Mouse (Mus musculus) kidney, embryonic 16.5 days (tissue): ENCODE measurements around the gene Iqsec3. TPM values are rescaled to one million over a fixed set of nuclear protein-coding genes. Genes with fewer than 3 reads are reported as not detected.
A peak's percentile ranks its signal among the peaks of the same experiment; 100 is the strongest.
"Not testable (repeated sequence)": the region's sequence is repeated elsewhere in the genome, so short reads cannot be mapped to it uniquely, and the experiment has no call there.

Experiments
- ATAC-seq: fragments of 200-750 bp; cut with Nextera tagmentation; 2 replicates; pipeline ENCODE4 v1.8.0; 2017; ENCODE audit warnings: moderate TSS enrichment; ENCODE audit not compliant: low FRiP score, low TSS enrichment
- H3K27ac ChIP-seq: fragments of 300-500 bp; sonication (generic); 2 replicates; pipeline ENCODE4 v1.5.1; 2014; ENCODE audit warnings: low read length
- H3K27me3 ChIP-seq: fragments of 300-500 bp; sonication (generic); 2 replicates; pipeline ENCODE4 v1.6.1; 2014; ENCODE audit warnings: low read length, control low read depth, mixed read lengths; ENCODE audit not compliant: insufficient read depth
- H3K36me3 ChIP-seq: fragments of 300-500 bp; sonication (generic); 2 replicates; pipeline ENCODE4 v1.6.1; 2014; ENCODE audit warnings: low read length, control low read depth, mixed read lengths; ENCODE audit not compliant: insufficient read depth
- H3K4me1 ChIP-seq: fragments of 300-500 bp; sonication (generic); 2 replicates; pipeline ENCODE4 v1.6.1; 2014; ENCODE audit warnings: low read length, control low read depth, mixed read lengths; ENCODE audit not compliant: insufficient read depth
- H3K4me2 ChIP-seq: fragments of 300-500 bp; sonication (generic); replicated peaks from 2 replicates; pipeline ENCODE4 v1.6.1; 2014; ENCODE audit warnings: low read depth, low read length
- H3K4me3 ChIP-seq: fragments of 300-500 bp; sonication (generic); 2 replicates; pipeline ENCODE4 v1.5.1; 2014; ENCODE audit warnings: mild to moderate bottlenecking, low read length
- H3K9ac ChIP-seq: fragments of 300-500 bp; sonication (generic); replicated peaks from 2 replicates; pipeline ENCODE4 v1.6.1; 2014; ENCODE audit warnings: low read length
- H3K9me3 ChIP-seq: fragments of 300-500 bp; sonication (generic); 2 replicates; pipeline ENCODE4 v1.6.1; 2016; ENCODE audit warnings: low read length, control low read depth
- WGBS: fragments of 180-500 bp; shearing (Covaris S2); extraction: QIAGEN DNeasy Blood & Tissue Kit; methylation state at CpG from one replicate; pipeline ENCODE4 v1.1.7; 2014; 5-methylcytosine and 5-hydroxymethylcytosine counted together
- polyA plus RNA-seq: library from polyadenylated mRNA; unstranded; fragments of >200 nt; fragmentation: Nextera tagmentation; extraction: Ambion mirVana; gene quantifications from 2 replicates; pipeline ENCODE4 v1.2.1, GENCODE M21; 2015

Iqsec3 gene
- polyA plus RNA-seq, 1 experiment from 2014 or later = 0.09 TPM

DNA sequence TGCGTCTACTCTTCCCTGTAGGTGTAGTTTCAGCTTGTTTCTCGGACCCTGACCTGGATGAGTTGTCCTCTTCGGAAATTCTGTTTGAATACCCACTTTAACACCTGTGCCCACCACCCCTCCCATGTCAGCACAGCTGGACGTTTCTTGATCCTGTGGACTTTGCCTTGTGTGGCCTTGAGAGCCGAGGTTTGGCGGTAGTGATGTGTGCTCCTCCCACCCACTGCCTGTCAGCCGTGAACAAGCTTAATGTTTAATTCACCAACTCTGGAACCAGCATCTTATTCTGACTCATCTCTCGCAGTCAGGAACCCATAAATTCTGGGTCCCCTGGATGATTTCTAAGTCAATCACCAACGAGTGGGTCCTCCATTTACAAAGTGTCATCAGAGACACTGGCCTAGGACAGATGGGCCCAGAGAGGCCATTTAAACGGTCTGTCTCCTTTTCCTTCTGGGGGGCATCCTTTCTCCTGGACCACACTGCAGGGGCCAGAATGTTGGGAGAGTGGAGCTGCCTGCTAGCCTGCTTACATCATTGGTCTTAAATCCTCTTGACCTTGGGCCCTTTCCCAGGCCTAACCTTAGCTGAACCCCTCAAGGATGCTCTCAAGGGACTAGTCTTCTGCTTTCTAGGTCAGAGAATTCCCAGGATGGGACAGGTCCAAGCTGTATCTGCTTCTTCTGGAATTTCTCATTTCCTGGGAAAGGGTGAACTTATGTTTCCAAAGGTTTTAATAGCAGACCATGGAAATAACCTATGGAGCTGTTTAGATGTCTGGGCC lies 102.1 kb downstream of the Iqsec3 start:
- H3K9ac ChIP-seq = no peak overlapping the region
- no peaks in the 10 kb centered on the region; the same call in 1 of the 2 replicates for H3K4me1 ChIP-seq
- H3K27ac ChIP-seq = no peak overlapping the region
- no peaks in the 10 kb centered on the region for H3K9me3 ChIP-seq
- H3K4me2 ChIP-seq = no peak overlapping the region
- no peaks in the 10 kb centered on the region for H3K36me3 ChIP-seq
- no peak overlapping the region for H3K4me3 ChIP-seq
- ATAC-seq = peak; percentile 57; the same call in 1 of the 2 replicates
- WGBS = 52% methylated on average over 10 of the region's 10 CpGs
- no peaks in the 10 kb centered on the region for H3K27me3 ChIP-seq

DNA sequence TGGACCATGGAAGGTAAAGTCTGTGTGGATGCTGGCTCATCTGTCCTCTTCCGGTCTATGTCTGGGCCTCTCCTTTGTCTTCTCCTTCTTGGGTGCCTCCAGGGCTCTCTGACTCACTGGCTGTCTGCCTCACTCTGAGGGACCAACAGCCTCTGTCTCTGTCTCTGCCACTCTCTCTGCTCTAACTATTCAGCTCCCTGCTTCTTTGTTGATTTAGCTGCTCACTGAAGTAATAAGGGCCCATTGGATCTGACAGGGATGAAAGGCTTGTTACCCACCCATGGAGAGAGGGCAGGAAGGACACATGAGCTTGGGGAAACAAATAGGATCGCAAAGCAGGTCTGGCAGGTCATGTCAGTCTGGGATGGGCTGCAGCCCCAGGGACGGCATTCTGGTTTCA lies 106.4 kb downstream of the Iqsec3 start:
- H3K27ac ChIP-seq = no peak overlapping the region
- no peaks in the 10 kb centered on the region for H3K27me3 ChIP-seq
- 47% methylated on average over 3 of the region's 3 CpGs for WGBS
- no peaks in the 10 kb centered on the region for H3K36me3 ChIP-seq
- no peaks in the 10 kb centered on the region for H3K9me3 ChIP-seq
- H3K4me1 ChIP-seq = no peaks in the 10 kb centered on the region; the same call in 1 of the 2 replicates
- H3K4me2 ChIP-seq = no peak overlapping the region
- no peak overlapping the region for H3K9ac ChIP-seq
- peak; percentile 44 for ATAC-seq
- no peak overlapping the region for H3K4me3 ChIP-seq

DNA sequence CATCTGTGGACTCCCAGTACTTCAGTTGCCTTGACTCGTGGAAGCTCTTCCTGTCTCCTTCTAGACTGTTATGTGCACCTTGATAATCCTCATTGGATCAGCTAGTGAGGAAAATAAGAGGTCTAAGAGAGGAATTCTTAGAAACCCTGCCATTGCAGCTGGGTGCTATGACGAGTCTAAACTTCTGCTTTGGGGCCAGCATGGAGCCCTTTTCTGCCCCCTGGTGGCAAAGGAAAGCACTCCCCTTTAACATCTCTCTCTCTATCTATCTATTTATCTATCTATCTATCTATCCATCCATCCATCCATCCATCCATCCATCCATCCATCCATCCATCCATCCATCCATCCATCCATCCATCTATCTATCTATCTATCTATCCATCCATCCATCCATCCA lies 106.9 kb downstream of the Iqsec3 start:
- not testable (repeated sequence) for H3K4me3 ChIP-seq, ATAC-seq
- WGBS = 32% methylated on average over 2 of the region's 2 CpGs

DNA sequence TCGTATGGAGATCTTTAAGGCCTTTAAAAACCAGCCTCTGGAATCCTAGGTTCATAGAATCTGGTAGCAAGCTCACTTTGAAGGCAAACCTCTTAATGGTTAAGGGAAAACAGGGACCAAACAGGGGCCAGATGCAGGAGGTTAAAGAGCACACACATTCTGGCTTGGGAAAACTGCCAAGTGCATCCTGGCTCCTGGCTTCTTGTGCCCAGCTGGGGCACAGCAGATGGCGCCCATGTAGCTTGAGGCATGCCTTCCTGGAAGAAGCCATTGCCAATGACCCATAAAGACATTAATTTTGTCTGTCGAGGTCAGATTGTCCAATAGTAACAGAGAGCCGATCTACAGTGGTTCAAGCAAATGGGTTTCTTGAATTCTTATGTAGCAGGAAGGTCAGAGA lies 109.5 kb downstream of the Iqsec3 start:
- no peak for ATAC-seq
- H3K9ac ChIP-seq = no peak overlapping the region
- no peaks in the 10 kb centered on the region; the same call in 1 of the 2 replicates for H3K4me1 ChIP-seq
- H3K4me3 ChIP-seq = no peak overlapping the region
- H3K4me2 ChIP-seq = no peak overlapping the region
- no peaks in the 10 kb centered on the region for H3K9me3 ChIP-seq
- no peaks in the 10 kb centered on the region for H3K36me3 ChIP-seq
- no peaks in the 10 kb centered on the region for H3K27me3 ChIP-seq
- WGBS = 59% methylated on average over 4 of the region's 4 CpGs
- no peak overlapping the region for H3K27ac ChIP-seq

More for the DNA sequence above, 106.9 kb downstream of the Iqsec3 start:
- H3K36me3 ChIP-seq, H3K9me3 ChIP-seq, H3K4me2 ChIP-seq, H3K27ac ChIP-seq, H3K9ac ChIP-seq, H3K4me1 ChIP-seq, H3K27me3 ChIP-seq: not testable (repeated sequence)

- 60% methylated on average over 6 of the region's 6 CpGs for WGBS
- ATAC-seq = no peak
- no peaks in the 10 kb centered on the region for H3K9me3 ChIP-seq
- H3K4me2 ChIP-seq = no peak overlapping the region
- no peaks in the 10 kb centered on the region for H3K36me3 ChIP-seq
- no peak overlapping the region for H3K4me3 ChIP-seq
- no peak overlapping the region for H3K27ac ChIP-seq
- H3K9ac ChIP-seq = no peak overlapping the region
- no peaks in the 10 kb centered on the region for H3K27me3 ChIP-seq
- H3K4me1 ChIP-seq = no peaks in the 10 kb centered on the region; the same call in 1 of the 2 replicates
These were observed 110.4 kb downstream of the Iqsec3 start for GRCm38 (mm10) chr6:121363061-121363460.

- no peak for ATAC-seq
- Histone ChIP-seq H3K4me3 (no peak overlapping the region), H3K9me3 (no peaks in the 10 kb centered on the region), H3K27me3 (no peaks in the 10 kb centered on the region), H3K36me3 (no peaks in the 10 kb centered on the region), H3K9ac (no peak overlapping the region), H3K4me1 (no peaks in the 10 kb centered on the region), H3K27ac (no peak overlapping the region), H3K4me2 (no peak overlapping the region)
- WGBS = 86% methylated on average over 6 of the region's 6 CpGs
These were observed 116.2 kb downstream of the Iqsec3 start for GRCm38 (mm10) chr6:121357232-121357631.

DNA sequence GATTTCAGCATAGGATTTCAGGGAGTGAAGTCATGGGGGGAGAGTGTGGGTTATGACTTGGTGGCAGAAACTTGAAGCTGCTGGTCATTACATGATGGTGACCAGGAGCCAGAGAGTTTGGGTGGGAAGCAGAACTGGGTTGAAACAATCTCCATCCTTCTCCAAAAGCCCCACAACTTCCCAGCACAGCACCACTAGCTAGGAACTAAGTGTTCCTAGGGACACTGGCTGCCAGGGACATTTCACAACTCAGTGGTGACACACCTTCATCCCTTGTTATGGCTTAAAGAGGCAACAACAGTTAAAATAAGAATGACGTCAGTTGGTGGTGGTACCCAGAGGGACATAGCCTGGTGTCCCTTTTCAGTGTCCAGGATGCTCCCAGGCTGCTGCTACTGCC lies 117.4 kb downstream of the Iqsec3 start:
- H3K36me3 ChIP-seq = no peaks in the 10 kb centered on the region
- WGBS = 64% methylated on average over 1 of the region's 1 CpGs
- H3K9me3 ChIP-seq = no peaks in the 10 kb centered on the region
- no peaks in the 10 kb centered on the region for H3K27me3 ChIP-seq
- H3K9ac ChIP-seq = no peak overlapping the region
- no peaks in the 10 kb centered on the region for H3K4me1 ChIP-seq
- no peak overlapping the region for H3K4me2 ChIP-seq
- ATAC-seq = no peak
- H3K27ac ChIP-seq = no peak overlapping the region
- H3K4me3 ChIP-seq = no peak overlapping the region

DNA sequence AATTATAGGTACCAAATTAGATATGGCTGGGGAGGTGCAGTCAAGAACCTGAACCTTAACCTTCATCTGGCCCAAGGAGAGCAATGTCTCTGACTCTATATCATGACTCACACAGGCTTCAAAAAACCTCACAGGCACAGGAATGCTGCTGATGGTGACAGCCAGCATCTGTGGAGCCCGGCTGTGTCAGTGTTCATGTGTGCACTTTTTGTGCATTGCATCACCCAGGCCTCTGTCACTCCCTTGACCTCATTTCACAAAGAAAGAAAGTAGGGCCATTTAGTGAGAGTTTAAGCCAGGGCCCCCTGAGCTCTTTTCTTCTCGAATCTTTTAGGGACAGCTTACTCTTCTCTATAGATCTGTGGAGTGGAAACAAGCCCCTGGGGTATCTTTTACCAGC lies 121.2 kb downstream of the Iqsec3 start:
- H3K4me1 ChIP-seq = no peaks in the 10 kb centered on the region
- 45% methylated on average over 2 of the region's 2 CpGs for WGBS
- H3K27me3 ChIP-seq = no peaks in the 10 kb centered on the region
- no peak overlapping the region for H3K27ac ChIP-seq
- no peak overlapping the region for H3K4me3 ChIP-seq
- H3K36me3 ChIP-seq = no peaks in the 10 kb centered on the region
- ATAC-seq = no peak
- no peak overlapping the region for H3K4me2 ChIP-seq
- no peak overlapping the region for H3K9ac ChIP-seq
- H3K9me3 ChIP-seq = no peaks in the 10 kb centered on the region

GRCm38 (mm10) chr6:121346428-121346827 lies 127.0 kb downstream of the Iqsec3 start:
- no peak overlapping the region for H3K4me2 ChIP-seq
- H3K4me1 ChIP-seq = peaks cover 13% of the 10 kb centered on the region
- no peak for ATAC-seq
- H3K27me3 ChIP-seq = no peaks in the 10 kb centered on the region
- 24% methylated on average over 8 of the region's 8 CpGs for WGBS
- no peaks in the 10 kb centered on the region for H3K9me3 ChIP-seq
- H3K36me3 ChIP-seq = no peaks in the 10 kb centered on the region
- no peak overlapping the region for H3K9ac ChIP-seq
- H3K4me3 ChIP-seq = no peak overlapping the region
- H3K27ac ChIP-seq = no peak overlapping the region

GRCm38 (mm10) chr6:121344329-121344728 lies 129.1 kb downstream of the Iqsec3 start:
- no peaks in the 10 kb centered on the region for H3K9me3 ChIP-seq
- WGBS = 50% methylated on average over 5 of the region's 5 CpGs
- H3K36me3 ChIP-seq = no peaks in the 10 kb centered on the region
- no peak for ATAC-seq
- peaks cover 13% of the 10 kb centered on the region for H3K4me1 ChIP-seq
- H3K4me3 ChIP-seq = no peak overlapping the region
- H3K27ac ChIP-seq = no peak overlapping the region
- 0 out of 2 replicates have a peak overlapping the region, but pooled peaks have one; percentile 9 for H3K9ac ChIP-seq
- H3K27me3 ChIP-seq = no peaks in the 10 kb centered on the region
- H3K4me2 ChIP-seq = peak overlapping the region; percentile 17; the same call in 1 of the 2 replicates
